Comparison of ENCODE assay signal across 13 mouse cellular contexts in the genomic region with DNA sequence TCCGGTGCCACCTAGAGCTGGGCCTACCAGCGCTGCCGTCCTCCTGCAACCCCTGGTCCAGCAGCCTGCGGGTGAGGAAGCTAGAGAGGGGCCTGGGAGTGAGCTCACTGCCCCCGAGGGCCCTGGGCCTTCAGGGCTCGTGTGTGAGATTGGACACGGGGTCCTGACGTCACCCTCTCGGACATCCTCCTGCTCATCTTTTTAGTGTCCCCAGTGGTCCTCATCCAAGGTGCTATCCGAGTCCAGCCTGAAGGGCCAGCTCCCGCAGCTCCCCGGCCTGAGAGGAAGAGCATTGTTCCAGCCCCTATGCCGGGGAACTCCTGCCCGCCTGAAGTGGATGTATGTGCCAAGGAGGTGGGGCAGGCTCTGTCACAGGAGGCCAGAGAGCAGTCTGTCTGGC. TPM values are rescaled to one million over a fixed set of nuclear protein-coding genes. Genes with fewer than 3 reads are reported as not detected.
"Had no signal": no experiment of that assay in that cellular context is flagged by ENCODE, and none has a peak within 500 bp of the region (broad histone marks: within the 10 kb centered on the region; RNA-seq: fewer than 3 reads in every experiment).

No protein-coding gene starts in this region.

- H3K9me3 ChIP-seq: liver, embryonic 15.5 days; midbrain, embryonic 15.5 days; neural tube, embryonic 12.5 days had no signal

- DNase-seq: left cerebral cortex, postnatal 4 days; lung, adult 2 months; lung, postnatal 36 days; right cerebral cortex, postnatal 4 days; thymus, adult 18-20 months had no signal

- H3K4me3 ChIP-seq: liver, embryonic 15.5 days; midbrain, embryonic 15.5 days; neural tube, embryonic 12.5 days had no signal

- H3K27me3 ChIP-seq: liver, embryonic 15.5 days; midbrain, embryonic 15.5 days; neural tube, embryonic 12.5 days had no signal

- ATAC-seq: lung, postnatal 0 days; midbrain, embryonic 15.5 days had no signal

RNA-seq across cellular contexts. Expression of a gene that starts 19.6 kb away (rescaled TPM):
- total RNA-seq: megakaryocyte progenitor cell, adult 5-6 weeks; monocyte, adult 5-6 weeks; neutrophil, adult 5-6 weeks had no signal

RNA-seq across cellular contexts. Expression of a gene that starts 21.4 kb away (rescaled TPM):
- total RNA-seq: neutrophil, adult 5-6 weeks had no signal
- polyA plus RNA-seq: liver, embryonic 11.5 days; liver, embryonic 15.5 days had no signal
